Mouse (Mus musculus) neural tube, embryonic 10.5 days (tissue): Measurements from ENCODE around the gene Abcg8.

Source experiments
- DNase-seq: peaks from one replicate; pipeline ENCODE4 v3.0.0-alpha.2; 2017; ENCODE audit warnings: low spot score; ENCODE audit errors: extremely low spot score

The Abcg8 gene

DNA sequence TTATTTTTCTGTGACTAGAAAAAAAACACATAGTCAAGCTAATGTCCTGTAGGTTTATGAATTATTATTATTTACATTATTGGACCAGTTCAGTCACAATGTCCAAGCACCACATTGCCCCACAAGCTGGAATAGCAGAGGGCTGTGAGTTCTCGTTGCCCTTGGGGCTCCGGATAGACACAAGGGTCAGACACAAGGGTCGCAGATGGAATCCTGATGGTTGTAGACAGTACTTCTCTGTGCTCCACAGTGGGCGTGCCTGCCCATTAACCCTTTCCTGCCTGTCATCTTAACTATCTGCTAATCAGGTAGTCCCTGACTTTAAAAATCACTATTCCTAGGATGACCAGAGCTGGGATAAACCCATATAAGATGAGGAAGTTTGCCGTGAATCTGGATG is 17.9 kb upstream of the Abcg8 start:
- peak; percentile 54 for DNase-seq

DNA sequence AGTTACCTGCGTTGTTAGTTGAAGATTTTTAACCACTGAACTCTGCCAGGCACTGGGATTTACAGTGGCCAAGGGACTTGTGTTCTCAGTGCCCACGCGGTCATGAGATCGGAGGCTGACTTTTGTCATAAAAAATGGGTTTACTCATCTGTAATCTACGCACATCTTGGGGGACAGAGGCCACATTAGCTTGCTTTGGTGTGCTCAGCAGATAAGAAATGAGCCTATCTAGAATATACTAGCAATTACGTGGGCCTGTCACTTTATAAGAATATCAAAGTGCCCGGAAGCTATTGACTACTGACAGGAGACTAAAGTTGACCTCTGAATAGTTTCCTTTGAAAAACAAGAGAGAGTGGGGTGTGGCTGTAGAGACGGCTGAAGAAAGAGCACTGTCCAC is 17.2 kb upstream of the Abcg8 start:
- no peak for DNase-seq

DNA sequence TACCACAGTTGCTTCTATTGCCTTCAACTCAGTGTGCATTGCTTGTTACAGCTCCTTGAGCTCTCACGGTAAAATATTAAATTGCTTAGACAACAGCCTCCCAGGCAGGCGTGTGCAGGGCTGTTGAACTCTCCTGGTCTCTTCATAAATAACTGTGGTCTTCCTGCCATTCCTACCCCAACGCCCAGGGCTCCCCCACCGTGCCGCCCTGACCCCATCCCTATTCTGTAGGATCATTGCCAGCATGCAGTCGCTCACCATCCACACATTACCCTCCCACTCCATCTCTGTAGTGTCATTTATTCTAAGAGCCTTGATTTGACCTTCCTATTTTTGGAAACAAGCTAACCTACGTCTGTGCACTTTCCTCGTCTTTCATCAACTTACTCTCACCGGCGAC is 11.0 kb upstream of the Abcg8 start:
- DNase-seq, result no peak

GRCm38 (mm10) chr17:84665691-84666090 is 10.4 kb upstream of the Abcg8 start:
- no peak for DNase-seq

- DNase-seq, result no peak
Observed at GRCm38 (mm10) chr17:84667848-84668247, 8.3 kb upstream of the Abcg8 start.

- DNase-seq, result no peak
Observed at GRCm38 (mm10) chr17:84672376-84673369, 3.4 kb upstream of the Abcg8 start.

DNA sequence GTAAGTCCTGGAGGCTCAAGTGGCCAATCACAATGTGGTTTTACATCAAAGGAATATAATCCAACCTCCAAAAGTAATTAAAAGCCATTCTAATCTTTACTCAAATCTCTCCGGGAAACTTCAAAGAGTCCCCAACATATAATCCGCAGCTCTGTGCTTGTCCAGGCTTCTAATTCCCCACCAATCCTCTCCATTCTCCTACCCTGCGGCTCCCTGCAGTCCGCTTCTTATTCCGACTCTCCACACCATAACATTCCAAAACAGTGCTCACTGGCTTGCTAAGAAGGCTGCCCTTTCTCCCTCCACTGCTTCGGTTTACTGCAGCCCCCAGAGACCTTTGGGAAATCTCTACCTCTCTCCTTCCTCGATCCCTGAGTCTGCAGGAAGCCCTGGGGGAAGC is 2.1 kb upstream of the Abcg8 start:
- DNase-seq, result no peak

GRCm38 (mm10) chr17:84675204-84675603 is 898 bp upstream of the Abcg8 start:
- DNase-seq, result no peak

- DNase-seq, result no peak
Observed at GRCm38 (mm10) chr17:84677595-84677994, 1.5 kb downstream of the Abcg8 start.

DNA sequence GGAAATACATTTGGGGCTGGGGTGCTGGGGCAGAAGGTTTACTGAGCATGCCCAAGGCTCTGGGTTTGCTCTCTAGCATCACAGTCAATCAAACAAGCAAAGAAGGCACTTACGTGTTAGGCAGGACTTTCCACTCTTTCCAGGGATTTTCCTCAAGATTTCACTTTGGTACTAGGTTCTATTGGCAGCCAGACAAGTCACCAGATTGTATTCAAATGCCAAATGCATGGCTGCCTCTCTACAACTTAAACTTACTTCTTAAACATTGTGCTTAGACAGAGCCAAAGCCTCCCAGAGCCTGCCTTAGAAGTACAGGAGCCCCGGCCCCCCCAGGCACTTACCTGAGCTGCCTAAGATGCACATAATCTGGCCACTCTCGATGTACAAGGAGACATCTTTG is 5.6 kb downstream of the Abcg8 start:
- DNase-seq, result no peak

- no peak for DNase-seq
Observed at GRCm38 (mm10) chr17:84682734-84683717, 6.9 kb downstream of the Abcg8 start, which contains the start of gene Abcg5. Abcg5 (minus strand) TSS chr17:84683011.

- DNase-seq, result no peak
Observed at GRCm38 (mm10) chr17:84684284-84684683, 8.2 kb downstream of the Abcg8 start.

DNA sequence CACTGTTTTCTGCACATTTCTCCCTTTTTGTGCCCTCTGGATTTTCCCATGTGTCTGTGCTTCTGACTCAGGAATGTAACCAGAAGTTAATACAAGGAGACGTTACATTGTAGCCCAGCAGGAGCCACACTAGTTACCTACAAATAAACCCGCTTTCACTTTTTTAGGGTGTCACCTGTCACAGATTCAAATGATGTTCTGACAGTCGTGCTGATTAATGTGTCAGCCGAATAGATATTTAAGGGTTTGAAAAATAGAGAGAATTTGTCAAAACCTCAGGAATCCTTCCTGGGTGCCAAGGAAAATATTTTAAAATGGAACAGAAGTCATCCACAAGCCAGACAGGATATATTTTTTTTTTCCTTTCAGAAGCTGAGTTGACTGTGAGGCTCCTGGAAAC is 9.2 kb downstream of the Abcg8 start:
- no peak for DNase-seq

DNA sequence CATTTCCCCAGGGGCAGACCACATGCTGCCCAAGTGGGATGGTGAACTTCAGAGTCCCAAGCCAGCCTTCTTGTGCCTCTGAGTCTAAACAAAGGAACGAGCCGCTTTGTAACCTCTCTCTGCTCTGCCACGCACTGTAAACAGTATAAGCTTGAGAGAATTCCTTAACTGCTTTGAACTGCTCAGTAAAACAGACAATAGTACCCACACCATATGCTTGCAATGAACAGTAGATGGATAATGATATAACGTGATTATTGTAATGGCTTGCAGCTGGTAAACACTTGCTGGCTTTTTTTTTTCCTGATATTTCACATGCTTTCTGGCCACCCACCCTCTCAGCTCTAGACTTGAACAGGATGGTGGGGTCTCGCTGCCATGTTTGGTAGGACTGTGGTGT is 11.9 kb downstream of the Abcg8 start:
- DNase-seq, result no peak

DNA sequence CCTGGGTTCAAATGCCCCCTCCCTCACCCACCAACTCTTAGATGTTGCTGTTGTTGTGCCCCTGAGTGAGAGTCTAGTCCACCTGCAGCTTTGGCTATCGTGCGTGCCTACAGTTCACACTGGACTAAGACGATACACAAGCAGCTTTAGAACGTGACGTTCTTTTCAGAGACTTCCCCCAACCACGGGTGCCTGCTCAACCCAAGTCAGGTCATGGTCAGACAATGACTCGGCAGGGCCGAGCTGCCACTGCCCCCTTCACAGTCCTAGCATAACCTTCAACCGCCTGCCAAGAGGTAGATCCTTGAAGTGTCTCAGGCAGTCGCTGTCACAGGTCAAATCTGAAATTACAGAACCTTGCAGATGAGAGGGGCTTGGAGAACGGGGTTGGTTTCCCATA is 12.7 kb downstream of the Abcg8 start:
- no peak for DNase-seq

DNA sequence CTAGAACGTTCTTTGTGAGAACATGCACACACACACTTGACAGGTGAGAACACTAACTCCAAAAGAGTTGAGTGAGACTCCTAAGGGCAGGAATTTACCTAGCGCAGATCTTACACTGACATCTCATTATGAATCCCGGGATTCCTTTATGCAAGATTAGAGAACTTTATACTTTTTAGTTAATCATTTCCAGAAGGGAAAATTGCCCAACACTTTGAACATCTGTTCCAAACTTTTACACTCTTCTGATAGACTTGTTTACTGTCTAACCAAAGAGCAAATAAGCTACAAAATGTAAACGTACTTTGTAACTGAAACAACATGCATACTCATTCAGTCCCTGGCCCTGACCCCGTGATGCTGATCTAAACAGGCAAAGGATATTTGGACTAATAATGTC is 13.2 kb downstream of the Abcg8 start:
- no peak for DNase-seq

DNA sequence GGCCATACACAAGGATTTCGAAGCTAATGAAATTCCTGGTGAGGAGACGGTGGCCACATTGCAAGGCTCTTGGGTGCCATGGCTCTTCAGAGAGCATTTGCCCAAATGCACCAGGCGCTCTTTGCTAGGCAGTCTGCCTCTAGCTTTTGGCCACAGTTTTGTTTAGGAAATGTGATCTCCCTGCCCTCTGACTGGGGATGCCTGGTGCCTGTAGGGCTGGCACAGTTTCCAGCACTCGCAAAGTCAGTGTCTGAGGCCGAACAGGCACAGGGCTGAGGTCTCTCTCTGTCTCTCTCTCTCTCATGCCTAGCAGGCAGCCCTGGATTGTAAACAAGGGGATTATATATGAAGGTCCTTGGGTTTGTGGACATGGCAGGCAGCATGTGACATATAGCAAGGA is 14.0 kb downstream of the Abcg8 start:
- DNase-seq, result no peak

DNA sequence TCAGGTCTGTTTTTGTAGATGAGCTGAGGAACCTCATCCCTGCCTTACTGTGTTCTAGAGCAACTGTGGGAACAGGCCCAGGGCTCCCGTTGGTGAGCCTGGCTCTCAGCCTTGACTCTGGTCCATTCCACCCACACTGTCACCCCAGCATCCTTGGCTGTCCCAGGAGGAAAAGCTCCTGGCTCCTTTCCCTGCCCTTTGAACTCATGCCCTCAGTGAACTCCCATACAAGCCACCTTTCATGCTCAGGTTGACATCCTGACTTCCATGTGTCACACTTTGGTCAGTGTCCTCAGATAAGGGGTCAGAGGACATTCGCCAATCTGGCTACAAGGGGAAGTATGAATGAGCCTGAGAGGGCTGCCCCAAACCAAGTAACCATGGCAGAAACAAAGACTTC is 17.6 kb downstream of the Abcg8 start:
- DNase-seq, result no peak

DNA sequence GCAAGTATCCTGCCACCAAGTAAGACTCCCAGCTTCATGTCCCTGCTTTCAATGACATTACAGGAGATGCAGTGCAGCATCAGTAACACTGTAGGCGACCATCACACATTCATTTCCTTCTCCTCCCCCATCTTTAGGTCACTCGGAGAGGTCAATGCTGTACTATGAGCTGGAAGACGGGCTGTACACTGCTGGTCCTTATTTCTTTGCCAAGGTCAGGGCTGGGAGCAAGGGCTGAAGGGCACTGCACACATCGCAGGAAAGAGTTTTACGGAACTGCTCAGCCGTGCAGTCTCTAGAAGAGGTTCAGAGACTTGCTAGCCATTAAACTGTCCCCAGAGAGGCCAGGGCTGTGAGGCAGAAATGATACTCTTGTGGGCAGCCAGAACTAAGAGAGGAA is 20.4 kb downstream of the Abcg8 start:
- DNase-seq, result no peak

- DNase-seq, result peak; percentile 64
Observed at GRCm38 (mm10) chr17:84698727-84699126, 22.6 kb downstream of the Abcg8 start.

DNA sequence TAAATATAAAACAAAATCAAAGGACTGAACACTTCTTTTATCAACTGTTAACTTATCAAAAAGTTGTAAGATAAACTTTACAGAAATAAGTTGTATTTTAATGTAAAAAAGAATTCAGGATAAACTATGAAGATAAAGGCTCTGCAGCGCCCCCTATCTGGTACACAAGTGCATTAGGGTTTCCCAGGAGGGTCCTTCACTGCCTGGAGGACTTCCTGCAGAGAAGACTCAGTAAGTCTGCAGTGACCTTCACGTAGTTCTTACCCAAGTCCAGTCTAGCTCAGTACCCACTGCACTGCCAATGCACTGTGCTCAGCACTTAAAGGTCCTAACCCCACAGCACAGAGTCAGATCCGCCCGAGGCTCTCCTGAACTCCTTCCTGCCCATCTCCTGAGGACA is 31.3 kb downstream of the Abcg8 start:
- DNase-seq, result no peak

GRCm38 (mm10) chr17:84708818-84709217 is 32.7 kb downstream of the Abcg8 start:
- no peak for DNase-seq
